Mouse (Mus musculus) liver, embryonic 15.5 days (tissue): ENCODE results near the gene Nolc1. TPM values are rescaled to one million over a fixed set of nuclear protein-coding genes. Genes with fewer than 3 reads are reported as not detected.
"Not testable (repeated sequence)": the region's sequence is repeated elsewhere in the genome, so short reads cannot be mapped to it uniquely, and the experiment has no call there.

ENCODE experiments used
- ATAC-seq: fragments of 200-750 bp; cut with Nextera tagmentation; 2 replicates; pipeline ENCODE4 v1.8.0; 2017; ENCODE audit warnings: moderate number of reproducible peaks, mild to moderate bottlenecking, moderate library complexity; ENCODE audit not compliant: insufficient read depth
- H3K27ac ChIP-seq: fragments of 300-500 bp; sonication (generic); replicated peaks from 2 replicates; pipeline ENCODE4 v1.5.1; 2015; ENCODE audit warnings: mild to moderate bottlenecking, inconsistent platforms
- H3K27me3 ChIP-seq: fragments of 300-500 bp; sonication (generic); 2 replicates; pipeline ENCODE4 v1.6.1; 2015; ENCODE audit warnings: mild to moderate bottlenecking, inconsistent platforms
- H3K36me3 ChIP-seq: fragments of 300-500 bp; sonication (generic); replicated peaks from 2 replicates; pipeline ENCODE4 v1.6.1; 2015; ENCODE audit warnings: moderate library complexity, mild to moderate bottlenecking, inconsistent platforms
- H3K4me1 ChIP-seq: fragments of 300-500 bp; sonication (generic); replicated peaks from 2 replicates; pipeline ENCODE4 v1.6.1; 2015; ENCODE audit warnings: inconsistent platforms
- H3K4me2 ChIP-seq: fragments of 300-500 bp; sonication (generic); 2 replicates; pipeline ENCODE4 v1.6.1; 2015; ENCODE audit warnings: moderate library complexity, mild to moderate bottlenecking, inconsistent platforms
- H3K4me3 ChIP-seq: fragments of 300-500 bp; sonication (generic); replicated peaks from 2 replicates; pipeline ENCODE4 v1.5.1; 2015; ENCODE audit warnings: mild to moderate bottlenecking, inconsistent platforms
- H3K9ac ChIP-seq: fragments of 300-500 bp; sonication (generic); 2 replicates; pipeline ENCODE4 v1.6.1; 2015; ENCODE audit warnings: moderate library complexity, mild to moderate bottlenecking, inconsistent platforms
- H3K9me3 ChIP-seq: fragments of 300-500 bp; sonication (generic); replicated peaks from 2 replicates; pipeline ENCODE4 v1.6.1; 2016; ENCODE audit warnings: inconsistent platforms
- WGBS: fragments of 180-500 bp; shearing (Covaris S2); methylation state at CpG from one replicate; pipeline ENCODE4 v1.1.7; 2015; ENCODE audit warnings: mixed read lengths; ENCODE audit not compliant: insufficient replicate concordance; 5-methylcytosine and 5-hydroxymethylcytosine counted together
- polyA plus RNA-seq: library from polyadenylated mRNA; unstranded; fragments of >200 nt; fragmentation: Nextera tagmentation; extraction: Ambion mirVana; gene quantifications from 2 replicates; pipeline ENCODE4 v1.2.1, GENCODE M21; 2015

Gene Nolc1
- polyA plus RNA-seq, 1 experiment from 2014 or later, result 48.8 TPM

- no peak for ATAC-seq
- Histone ChIP-seq H3K36me3 (no peaks in the 10 kb centered on the region), H3K9me3 (no peaks in the 10 kb centered on the region), H3K4me1 (peaks cover 8% of the 10 kb centered on the region), H3K27ac (no peak overlapping the region), H3K4me3 (no peak overlapping the region), H3K27me3 (peaks cover 20% of the 10 kb centered on the region), H3K9ac (no peak overlapping the region), H3K4me2 (no peak overlapping the region)
- 67% methylated on average over 3 of the region's 3 CpGs for WGBS
Observed at GRCm38 (mm10) chr19:46123876-46124275, 48.2 kb downstream of the Nolc1 start.

DNA sequence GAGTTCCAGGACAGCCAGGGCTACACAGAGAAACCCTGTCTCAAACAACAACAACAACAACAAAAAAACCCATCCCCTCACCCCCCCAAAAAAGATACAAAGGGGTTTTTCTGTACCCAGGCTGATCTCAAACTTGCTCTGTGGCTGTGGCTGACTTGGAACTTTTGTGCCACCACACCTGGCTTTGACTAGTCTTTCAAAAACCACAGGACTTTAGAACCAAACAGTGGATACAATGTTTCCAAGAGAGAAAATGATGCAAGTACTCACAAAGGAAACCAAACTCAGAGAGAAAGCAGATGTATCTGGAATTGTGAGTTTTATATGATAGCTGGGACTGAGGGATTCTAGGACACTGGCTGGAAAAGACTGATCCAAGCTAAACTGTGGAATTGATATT lies 49.0 kb downstream of the Nolc1 start:
- H3K36me3 ChIP-seq, result no peaks in the 10 kb centered on the region

GRCm38 (mm10) chr19:46126301-46126700 lies 50.6 kb downstream of the Nolc1 start:
- WGBS, result 65% methylated on average over 4 of the region's 4 CpGs
- Histone ChIP-seq H3K9ac (no peak overlapping the region), H3K4me3 (no peak overlapping the region), H3K27ac (no peak overlapping the region), H3K4me2 (no peak overlapping the region), H3K36me3 (no peaks in the 10 kb centered on the region), H3K9me3 (no peaks in the 10 kb centered on the region), H3K27me3 (peaks cover 39% of the 10 kb centered on the region), H3K4me1 (no peaks in the 10 kb centered on the region)
- ATAC-seq, result no peak

More for the DNA sequence above, 49.0 kb downstream of the Nolc1 start:
- Histone ChIP-seq H3K27me3 (peaks cover 24% of the 10 kb centered on the region), H3K27ac (no peak overlapping the region), H3K9me3 (no peaks in the 10 kb centered on the region), H3K4me2 (no peak overlapping the region), H3K4me1 (peaks cover under 1% of the 10 kb centered on the region; the same call in 1 of the 2 replicates), H3K9ac (no peak overlapping the region), H3K4me3 (no peak overlapping the region)
- no peak for ATAC-seq

GRCm38 (mm10) chr19:46129737-46130136 lies 54.1 kb downstream of the Nolc1 start:
- H3K9me3 ChIP-seq, H3K4me2 ChIP-seq, H3K36me3 ChIP-seq, H3K9ac ChIP-seq, H3K4me1 ChIP-seq, H3K4me3 ChIP-seq, ATAC-seq, H3K27ac ChIP-seq: not testable (repeated sequence)
- peaks cover 73% of the 10 kb centered on the region for H3K27me3 ChIP-seq
- WGBS, result 56% methylated on average over 6 of the region's 6 CpGs

DNA sequence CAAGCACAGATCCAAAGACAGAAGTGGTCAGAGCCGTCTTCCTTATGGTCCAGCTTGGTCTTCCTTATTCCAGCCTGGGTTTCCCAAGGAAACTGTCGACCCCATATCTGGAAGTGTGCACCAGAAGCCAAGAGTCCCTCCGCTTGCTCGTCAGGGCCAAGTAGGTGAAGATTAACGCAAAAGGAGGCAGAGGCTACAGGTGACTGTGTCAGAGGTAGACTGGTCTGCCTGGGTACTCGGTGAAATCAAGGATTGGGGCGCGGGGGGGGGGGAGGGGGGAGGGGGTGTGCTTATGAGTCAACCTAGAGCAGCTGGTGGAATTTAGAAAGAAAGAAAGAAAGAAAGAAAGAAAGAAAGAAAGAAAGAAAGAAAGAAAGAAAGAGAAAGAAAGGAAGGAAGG lies 55.6 kb downstream of the Nolc1 start:
- Histone ChIP-seq H3K4me2 (peak overlapping the region; percentile 59), H3K9ac (no peak overlapping the region), H3K4me1 (peaks cover 18% of the 10 kb centered on the region), H3K9me3 (no peaks in the 10 kb centered on the region), H3K27me3 (peaks cover 87% of the 10 kb centered on the region), H3K4me3 (peak overlapping the region; percentile 27), H3K27ac (no peak overlapping the region), H3K36me3 (no peaks in the 10 kb centered on the region)
- ATAC-seq, result no peak
- 10% methylated on average over 8 of the region's 8 CpGs for WGBS

- Histone ChIP-seq H3K9me3 (no peaks in the 10 kb centered on the region), H3K36me3 (no peaks in the 10 kb centered on the region), H3K27me3 (peaks cover 90% of the 10 kb centered on the region), H3K4me3 (peak within 1 kb of the TSS; percentile 27), H3K9ac (no peak within 1 kb of the TSS), H3K4me1 (peaks cover 24% of the 10 kb centered on the region), H3K27ac (no peak within 1 kb of the TSS), H3K4me2 (peak within 1 kb of the TSS; percentile 59)
- 2% methylated on average over 31 of the region's 31 CpGs for WGBS
- ATAC-seq, result no peak
Observed at GRCm38 (mm10) chr19:46131694-46132525, 56.2 kb downstream of the Nolc1 start, which contains the start of gene Elovl3. TSS of gene Elovl3 (plus strand) at chr19:46131897.

GRCm38 (mm10) chr19:46132577-46132976 lies 56.9 kb downstream of the Nolc1 start:
- H3K4me3 ChIP-seq, result no peak overlapping the region
- H3K4me2 ChIP-seq, result no peak overlapping the region; the same call in 1 of the 2 replicates
- peaks cover 31% of the 10 kb centered on the region for H3K4me1 ChIP-seq
- no peak overlapping the region for H3K27ac ChIP-seq
- peaks cover 92% of the 10 kb centered on the region for H3K27me3 ChIP-seq
- no peaks in the 10 kb centered on the region for H3K36me3 ChIP-seq
- ATAC-seq, result no peak
- 18% methylated on average over 6 of the region's 6 CpGs for WGBS
- no peaks in the 10 kb centered on the region for H3K9me3 ChIP-seq
- H3K9ac ChIP-seq, result no peak overlapping the region

Other genes with a start within 250 kb of the Nolc1 start
- 4.0 and 4.1 TPM in 2 replicates for gene Armh3, start 77.4 kb upstream of the Nolc1 start, polyA plus RNA-seq
- gene Hps6, start 72.4 kb upstream of the Nolc1 start, polyA plus RNA-seq, result 3.0 and 3.2 TPM in 2 replicates
- gene Pprc1, start 31.0 kb upstream of the Nolc1 start, polyA plus RNA-seq, result 15.7 and 17.0 TPM in 2 replicates
- gene Ldb1, start 30.6 kb upstream of the Nolc1 start, polyA plus RNA-seq, result 27.0 and 31.2 TPM in 2 replicates
- gene Elovl3, start 56.0 kb downstream of the Nolc1 start, polyA plus RNA-seq, result 0.13 TPM in 1 of 2 replicates, not detected in the other
- 0.28 and 0.30 TPM in 2 replicates for gene Pitx3, start 72.5 kb downstream of the Nolc1 start, polyA plus RNA-seq
- gene Gbf1, start 76.6 kb downstream of the Nolc1 start, polyA plus RNA-seq, result 18.3 and 20.8 TPM in 2 replicates
- gene Nfkb2, start 228.5 kb downstream of the Nolc1 start, polyA plus RNA-seq, result 4.0 and 4.2 TPM in 2 replicates